Mouse (Mus musculus): Measurements from ENCODE around the gene Rasl10a. TPM values are rescaled to one million over a fixed set of nuclear protein-coding genes. Genes with fewer than 3 reads are reported as not detected.

Rasl10a gene
- polyA plus RNA-seq, 1 experiment from 2014 or later = 1.1 TPM

DNA sequence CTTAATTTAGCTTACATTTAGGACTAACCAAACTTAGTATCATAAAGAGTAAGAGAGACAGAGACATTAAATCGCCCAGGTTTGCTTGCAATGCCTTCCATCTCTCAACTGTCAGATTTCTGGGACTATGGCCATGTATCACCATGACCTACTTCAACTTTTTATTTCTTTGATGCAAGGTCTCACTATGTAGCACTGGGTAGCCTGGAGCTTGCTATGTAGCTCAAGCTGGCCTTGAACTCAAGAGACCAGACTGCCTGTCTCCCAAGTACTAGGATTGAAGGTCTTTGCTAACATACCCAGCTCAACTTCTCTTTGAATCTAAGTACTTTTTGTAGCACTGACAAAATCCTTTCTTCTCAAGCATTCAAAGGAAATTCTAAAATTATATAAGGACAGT lies 31.2 kb downstream of the Rasl10a start:
- no peak overlapping the region for H3K27ac ChIP-seq (ENCODE audit: low read depth, low read length)
- ATAC-seq (replicated peaks; ENCODE audit: insufficient number of reproducible peaks, low FRiP score, low TSS enrichment) = no peak
- H3K4me2 ChIP-seq = no peak overlapping the region
- no peaks in the 10 kb centered on the region for H3K4me1 ChIP-seq (ENCODE audit: control insufficient read depth, insufficient read depth, low read length)
- no peaks in the 10 kb centered on the region for H3K27me3 ChIP-seq (ENCODE audit: control insufficient read depth, insufficient read depth, low read length)
- H3K9me3 ChIP-seq (replicated peaks; ENCODE audit: control insufficient read depth, low read length) = no peaks in the 10 kb centered on the region
- H3K9ac ChIP-seq (ENCODE audit: low read depth, low read length) = no peak overlapping the region
- H3K4me3 ChIP-seq (ENCODE audit: low read depth, low read length) = no peak overlapping the region
- H3K36me3 ChIP-seq (ENCODE audit: control insufficient read depth, insufficient read depth, low read length) = peaks cover 47% of the 10 kb centered on the region
- 88% methylated on average over 1 of the region's 1 CpGs for WGBS (ENCODE audit: insufficient replicate concordance)

DNA sequence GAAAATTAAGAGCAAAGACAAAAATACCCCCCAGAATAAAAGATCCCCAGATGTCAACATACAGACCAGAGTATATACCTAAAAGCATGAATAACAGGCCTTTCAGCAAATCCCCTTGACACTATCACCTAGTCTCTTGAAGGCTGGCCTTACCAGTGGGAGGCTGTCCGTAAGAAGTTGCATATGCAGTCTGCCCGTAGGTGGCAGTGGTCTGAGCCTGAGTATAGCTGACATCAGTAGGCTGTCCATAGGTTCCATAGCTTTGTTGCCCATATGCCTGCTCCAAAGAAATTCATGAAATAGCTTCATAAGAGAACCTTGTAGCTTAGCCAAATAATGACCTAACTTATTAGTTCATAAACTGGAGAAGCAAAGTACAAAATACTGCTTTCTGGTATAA lies 33.8 kb downstream of the Rasl10a start:
- ATAC-seq (replicated peaks; ENCODE audit: insufficient number of reproducible peaks, low FRiP score, low TSS enrichment) = no peak
- no peak overlapping the region for H3K9ac ChIP-seq (ENCODE audit: low read depth, low read length)
- WGBS (ENCODE audit: insufficient replicate concordance) = 53% methylated on average over 2 of the region's 2 CpGs
- H3K4me2 ChIP-seq = no peak overlapping the region
- no peaks in the 10 kb centered on the region for H3K27me3 ChIP-seq (ENCODE audit: control insufficient read depth, insufficient read depth, low read length)
- H3K4me3 ChIP-seq (ENCODE audit: low read depth, low read length) = no peak overlapping the region
- H3K36me3 ChIP-seq (ENCODE audit: control insufficient read depth, insufficient read depth, low read length) = peaks cover 28% of the 10 kb centered on the region
- no peaks in the 10 kb centered on the region for H3K9me3 ChIP-seq (replicated peaks; ENCODE audit: control insufficient read depth, low read length)
- H3K27ac ChIP-seq (ENCODE audit: low read depth, low read length) = no peak overlapping the region
- H3K4me1 ChIP-seq (ENCODE audit: control insufficient read depth, insufficient read depth, low read length) = peaks cover 10% of the 10 kb centered on the region

DNA sequence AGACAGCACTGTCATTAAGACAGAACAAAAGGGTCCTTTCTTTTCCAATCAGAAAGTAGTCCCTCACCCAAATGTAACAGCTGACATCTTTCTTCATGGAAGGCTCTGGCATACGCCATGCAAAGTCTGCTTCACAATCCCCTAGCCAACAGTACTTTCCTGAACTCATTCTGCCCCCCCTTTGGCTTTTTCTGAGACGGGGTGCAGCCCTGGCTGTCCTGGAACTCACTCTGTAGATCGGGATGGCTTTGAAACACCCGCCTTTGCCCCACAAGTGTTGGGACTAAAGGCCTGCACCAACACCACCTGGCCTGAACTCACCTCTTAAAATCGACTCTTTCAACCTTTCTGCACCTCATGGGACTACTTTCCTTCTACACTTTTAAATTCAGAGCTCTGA lies 37.9 kb downstream of the Rasl10a start:
- Histone ChIP-seq H3K4me3 (ENCODE audit: low read depth, low read length) (no peak overlapping the region), H3K9me3 (replicated peaks; ENCODE audit: control insufficient read depth, low read length) (no peaks in the 10 kb centered on the region), H3K27me3 (ENCODE audit: control insufficient read depth, insufficient read depth, low read length) (no peaks in the 10 kb centered on the region), H3K4me1 (ENCODE audit: control insufficient read depth, insufficient read depth, low read length) (peaks cover 24% of the 10 kb centered on the region), H3K9ac (ENCODE audit: low read depth, low read length) (0 out of 2 replicates have a peak overlapping the region, but pooled peaks have one; percentile 24), H3K4me2 (peak overlapping the region; percentile 35), H3K27ac (ENCODE audit: low read depth, low read length) (no peak overlapping the region), H3K36me3 (ENCODE audit: control insufficient read depth, insufficient read depth, low read length) (peaks cover 7% of the 10 kb centered on the region; the same call in 1 of the 2 replicates)
- 81% methylated on average over 5 of the region's 5 CpGs for WGBS (ENCODE audit: insufficient replicate concordance)
- no peak for ATAC-seq (replicated peaks; ENCODE audit: insufficient number of reproducible peaks, low FRiP score, low TSS enrichment)

DNA sequence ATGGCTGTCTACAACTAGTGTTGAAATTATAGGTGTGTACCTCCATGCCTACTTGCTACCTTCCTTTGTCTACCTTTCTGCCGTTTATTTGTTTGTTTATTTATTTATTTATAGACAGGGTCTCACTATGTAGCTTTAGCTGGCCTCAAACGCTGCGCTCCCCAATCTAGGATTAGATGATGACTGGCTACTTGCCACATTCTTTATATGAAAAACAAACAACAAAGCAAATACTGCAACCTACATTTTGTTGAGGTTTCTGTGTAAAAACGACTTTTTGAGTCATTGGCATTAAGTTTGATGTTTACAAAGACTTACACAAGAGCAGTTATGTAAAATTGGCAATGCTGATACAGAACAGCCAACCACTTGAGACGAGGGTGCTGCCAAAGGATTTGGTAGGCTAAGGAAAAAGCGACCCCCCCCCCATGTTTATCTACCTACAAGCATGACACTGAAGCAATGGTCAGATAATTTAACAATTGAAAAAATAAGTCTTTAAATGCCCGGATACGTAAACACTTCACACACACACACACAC lies 38.6 kb downstream of the Rasl10a start:
- Histone ChIP-seq H3K4me2 (peak overlapping the region; percentile 70), H3K4me1 (ENCODE audit: control insufficient read depth, insufficient read depth, low read length) (peaks cover 25% of the 10 kb centered on the region), H3K27me3 (ENCODE audit: control insufficient read depth, insufficient read depth, low read length) (no peaks in the 10 kb centered on the region), H3K36me3 (ENCODE audit: control insufficient read depth, insufficient read depth, low read length) (peaks cover 7% of the 10 kb centered on the region; the same call in 1 of the 2 replicates), H3K9me3 (replicated peaks; ENCODE audit: control insufficient read depth, low read length) (no peaks in the 10 kb centered on the region), H3K27ac (ENCODE audit: low read depth, low read length) (no peak overlapping the region), H3K4me3 (ENCODE audit: low read depth, low read length) (peak overlapping the region; percentile 96), H3K9ac (ENCODE audit: low read depth, low read length) (peak overlapping the region; percentile 99; the same call in 1 of the 2 replicates)
- no peak for ATAC-seq (replicated peaks; ENCODE audit: insufficient number of reproducible peaks, low FRiP score, low TSS enrichment)
- WGBS (ENCODE audit: insufficient replicate concordance) = 67% methylated on average over 8 of the region's 8 CpGs

DNA sequence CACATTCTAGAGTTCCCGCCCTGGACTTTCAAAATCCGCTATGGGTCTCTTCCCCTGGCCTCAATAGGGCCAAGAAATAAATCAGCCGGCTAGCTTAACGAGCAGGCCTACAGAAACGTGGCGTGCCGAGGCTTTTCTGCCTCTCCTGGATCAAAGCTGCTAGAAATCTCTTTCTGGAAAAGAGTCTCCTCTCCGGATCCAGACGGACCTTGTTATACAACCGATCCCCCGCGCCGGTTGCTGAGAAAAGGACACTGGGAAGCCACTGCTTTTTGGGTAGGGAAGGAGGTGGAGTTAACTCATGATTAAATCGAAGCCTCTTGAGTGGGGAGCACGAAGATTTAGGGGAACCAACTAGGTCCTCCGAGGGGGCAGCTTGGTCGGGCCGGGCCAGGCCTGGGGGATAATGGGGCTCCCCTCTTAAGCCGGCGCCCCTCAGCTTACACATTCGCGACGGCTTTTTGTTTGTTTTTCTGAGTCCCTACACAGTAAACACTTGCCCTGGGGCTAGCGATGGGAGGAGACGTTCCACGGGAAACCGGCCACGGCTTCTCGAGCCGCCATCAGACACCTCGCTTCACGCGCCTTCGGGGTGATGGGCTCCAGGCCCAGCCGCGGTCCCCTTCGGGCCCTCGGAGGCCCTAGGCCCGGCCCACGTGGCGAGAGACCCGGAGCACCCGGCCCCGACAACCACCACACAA lies 40.3 kb downstream of the Rasl10a start:
- no peak for ATAC-seq (replicated peaks; ENCODE audit: insufficient number of reproducible peaks, low FRiP score, low TSS enrichment)
- H3K9me3 ChIP-seq (replicated peaks; ENCODE audit: control insufficient read depth, low read length) = no peaks in the 10 kb centered on the region
- 0 out of 2 replicates have a peak, but pooled peaks cover 2% of the 10 kb centered on the region for H3K36me3 ChIP-seq (ENCODE audit: control insufficient read depth, insufficient read depth, low read length)
- H3K27me3 ChIP-seq (ENCODE audit: control insufficient read depth, insufficient read depth, low read length) = no peaks in the 10 kb centered on the region
- peak overlapping the region; percentile 96 for H3K27ac ChIP-seq (ENCODE audit: low read depth, low read length)
- peak overlapping the region; percentile 70 for H3K4me2 ChIP-seq
- peak overlapping the region; percentile 99 for H3K9ac ChIP-seq (ENCODE audit: low read depth, low read length)
- under 1% methylated on average over 44 of the region's 44 CpGs for WGBS (ENCODE audit: insufficient replicate concordance)
- H3K4me3 ChIP-seq (ENCODE audit: low read depth, low read length) = peak overlapping the region; percentile 96
- peaks cover 25% of the 10 kb centered on the region for H3K4me1 ChIP-seq (ENCODE audit: control insufficient read depth, insufficient read depth, low read length)

DNA sequence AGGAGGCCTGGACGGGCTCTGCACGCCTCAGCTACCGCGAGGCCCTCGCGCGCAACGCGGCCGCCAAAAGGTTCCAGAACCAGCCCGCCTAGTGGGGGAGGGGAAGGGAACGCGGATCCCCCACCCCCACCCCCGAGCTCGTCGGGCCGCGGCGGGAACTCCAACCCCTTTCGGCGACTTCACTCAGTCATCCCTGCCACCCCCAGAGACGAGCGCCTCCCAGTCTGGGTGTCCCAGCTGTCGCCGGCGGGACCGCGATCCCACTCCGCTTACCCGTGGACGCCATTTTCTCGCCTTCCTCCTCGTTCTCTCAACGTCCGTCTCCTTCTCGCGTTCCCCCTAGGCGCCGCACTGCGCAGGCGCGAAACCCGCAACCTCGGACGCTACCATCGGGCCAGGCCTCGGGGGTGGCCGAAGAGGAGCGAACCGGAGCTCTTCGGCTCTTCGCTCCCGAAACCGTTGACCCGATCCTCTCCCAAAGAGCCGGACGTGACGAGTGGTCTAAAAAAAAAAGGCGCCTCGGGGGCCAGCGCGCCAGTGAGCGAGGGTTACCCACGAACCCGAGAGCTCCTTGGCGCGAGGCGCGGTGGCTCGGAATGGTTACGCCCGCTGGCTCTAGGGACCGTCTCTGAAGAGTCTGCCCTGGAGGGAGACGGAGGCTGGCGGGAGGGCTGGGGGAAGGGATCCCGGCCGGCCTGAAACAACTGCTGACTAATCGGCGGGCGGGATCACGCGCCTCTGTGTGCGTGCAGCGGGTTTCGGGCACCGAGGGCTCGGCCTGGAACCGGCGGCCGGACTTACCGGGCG lies 41.0 kb downstream of the Rasl10a start, which contains the start of the genes Rhbdd3 and Ewsr1:
Gene Rhbdd3 (plus strand): TSS at position 191 of the 807 bp plus-strand sequence.
Gene Ewsr1 (minus strand): TSS at position 531 of the 807 bp plus-strand sequence.
- peak within 1 kb of the TSS; percentile 94 for H3K4me2 ChIP-seq
- ATAC-seq (replicated peaks; ENCODE audit: insufficient number of reproducible peaks, low FRiP score, low TSS enrichment) = peak; percentile 89
- peak within 1 kb of the TSS; percentile 96 for H3K4me3 ChIP-seq (ENCODE audit: low read depth, low read length)
- peak within 1 kb of the TSS; percentile 96 for H3K27ac ChIP-seq (ENCODE audit: low read depth, low read length)
- under 1% methylated on average over 79 of the region's 92 CpGs for WGBS (ENCODE audit: insufficient replicate concordance)
- H3K27me3 ChIP-seq (ENCODE audit: control insufficient read depth, insufficient read depth, low read length) = no peaks in the 10 kb centered on the region
- no peaks in the 10 kb centered on the region for H3K9me3 ChIP-seq (replicated peaks; ENCODE audit: control insufficient read depth, low read length)
- H3K36me3 ChIP-seq (ENCODE audit: control insufficient read depth, insufficient read depth, low read length) = 0 out of 2 replicates have a peak, but pooled peaks cover 2% of the 10 kb centered on the region
- H3K9ac ChIP-seq (ENCODE audit: low read depth, low read length) = peak within 1 kb of the TSS; percentile 99
- peaks cover 25% of the 10 kb centered on the region for H3K4me1 ChIP-seq (ENCODE audit: control insufficient read depth, insufficient read depth, low read length)

DNA sequence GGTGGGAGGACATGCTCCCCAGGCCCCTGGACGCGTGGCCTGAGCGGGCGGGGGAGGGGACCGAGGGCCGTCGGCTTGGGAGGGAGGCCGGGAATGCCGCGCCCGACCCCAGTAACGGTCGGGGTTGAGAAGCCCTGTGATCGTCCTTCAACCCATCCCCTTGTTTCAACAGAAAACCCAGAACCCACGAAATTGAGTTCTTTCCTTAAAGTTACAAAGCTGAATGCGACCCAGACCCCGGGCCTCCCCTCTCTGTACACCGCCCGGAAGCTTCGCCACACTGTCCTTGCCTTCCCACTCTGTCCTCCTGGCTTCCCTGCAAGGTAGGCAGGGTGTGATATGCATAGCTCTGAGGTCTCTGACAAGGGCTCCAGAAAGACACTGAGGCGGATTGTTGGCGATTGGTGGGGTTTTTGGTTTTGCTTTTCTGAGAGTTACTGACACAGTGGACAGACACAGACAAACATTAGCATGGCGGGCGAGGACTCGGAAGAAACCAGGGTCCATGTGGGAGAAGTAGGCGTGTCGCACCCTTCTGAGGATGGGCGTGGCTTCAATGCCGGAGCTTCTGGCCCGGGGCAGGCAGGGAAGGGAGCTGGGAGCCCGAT lies 41.8 kb downstream of the Rasl10a start:
- Histone ChIP-seq H3K27me3 (ENCODE audit: control insufficient read depth, insufficient read depth, low read length) (no peaks in the 10 kb centered on the region), H3K27ac (ENCODE audit: low read depth, low read length) (peak overlapping the region; percentile 96), H3K36me3 (ENCODE audit: control insufficient read depth, insufficient read depth, low read length) (0 out of 2 replicates have a peak, but pooled peaks cover 2% of the 10 kb centered on the region), H3K9me3 (replicated peaks; ENCODE audit: control insufficient read depth, low read length) (no peaks in the 10 kb centered on the region), H3K9ac (ENCODE audit: low read depth, low read length) (peak overlapping the region; percentile 99), H3K4me2 (peak overlapping the region; percentile 94), H3K4me3 (ENCODE audit: low read depth, low read length) (peak overlapping the region; percentile 96), H3K4me1 (ENCODE audit: control insufficient read depth, insufficient read depth, low read length) (peaks cover 25% of the 10 kb centered on the region)
- peak; percentile 70 for ATAC-seq (replicated peaks; ENCODE audit: insufficient number of reproducible peaks, low FRiP score, low TSS enrichment)
- under 1% methylated on average over 31 of the region's 31 CpGs for WGBS (ENCODE audit: insufficient replicate concordance)

DNA sequence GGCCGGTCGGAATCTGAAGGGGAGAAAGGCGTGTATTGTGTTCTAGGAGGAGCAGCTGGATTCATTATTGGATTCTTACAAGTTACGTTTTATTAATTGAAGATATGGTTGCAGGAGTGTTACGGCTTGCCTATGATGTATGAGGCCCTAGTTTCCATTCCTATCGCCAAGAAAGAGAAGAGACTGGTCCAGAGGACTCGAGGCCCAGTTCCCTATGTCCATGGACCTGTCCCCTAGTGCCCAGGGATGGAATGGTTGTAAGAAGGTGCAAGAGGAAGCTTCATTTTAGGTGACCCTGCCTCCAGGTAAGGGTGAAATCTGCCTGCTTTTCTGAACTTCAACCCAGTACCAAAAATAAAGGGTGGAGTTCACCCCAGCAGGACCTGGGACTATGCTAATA lies 42.4 kb downstream of the Rasl10a start:
- ATAC-seq (replicated peaks; ENCODE audit: insufficient number of reproducible peaks, low FRiP score, low TSS enrichment) = no peak
- Histone ChIP-seq H3K4me2 (peak overlapping the region; percentile 94), H3K27ac (ENCODE audit: low read depth, low read length) (peak overlapping the region; percentile 96), H3K36me3 (ENCODE audit: control insufficient read depth, insufficient read depth, low read length) (0 out of 2 replicates have a peak, but pooled peaks cover 2% of the 10 kb centered on the region), H3K27me3 (ENCODE audit: control insufficient read depth, insufficient read depth, low read length) (no peaks in the 10 kb centered on the region), H3K4me3 (ENCODE audit: low read depth, low read length) (peak overlapping the region; percentile 96), H3K4me1 (ENCODE audit: control insufficient read depth, insufficient read depth, low read length) (peaks cover 25% of the 10 kb centered on the region), H3K9me3 (replicated peaks; ENCODE audit: control insufficient read depth, low read length) (no peaks in the 10 kb centered on the region), H3K9ac (ENCODE audit: low read depth, low read length) (peak overlapping the region; percentile 99)
- 4% methylated on average over 7 of the region's 7 CpGs for WGBS (ENCODE audit: insufficient replicate concordance)
